Mouse (Mus musculus) right cerebral cortex, postnatal 25 days (tissue): ENCODE data around the gene Rtn2.

Experiments
- DNase-seq: peaks from one replicate; pipeline ENCODE4 v3.0.0; 2022

Rtn2 gene

DNA sequence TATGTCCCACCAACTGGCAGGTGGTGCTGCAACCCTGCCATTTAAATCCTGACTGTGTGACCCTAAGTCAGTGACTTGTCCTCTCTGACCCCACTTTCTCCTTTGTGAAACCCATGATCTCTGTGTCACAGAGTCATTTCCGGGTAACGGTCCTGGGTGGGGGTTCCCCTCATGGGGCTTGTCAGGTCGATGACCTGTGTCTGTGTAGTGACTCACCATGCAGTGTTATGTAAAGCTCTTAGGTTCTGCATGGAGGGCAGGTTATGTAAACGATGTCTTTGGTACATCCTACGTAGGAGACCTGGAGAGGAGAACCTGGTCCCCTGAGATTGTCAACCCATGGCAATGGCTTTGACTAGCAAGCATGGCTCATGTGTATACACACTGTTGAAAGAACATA, 39.0 kb downstream of the Rtn2 start:
- DNase-seq: no peak

DNA sequence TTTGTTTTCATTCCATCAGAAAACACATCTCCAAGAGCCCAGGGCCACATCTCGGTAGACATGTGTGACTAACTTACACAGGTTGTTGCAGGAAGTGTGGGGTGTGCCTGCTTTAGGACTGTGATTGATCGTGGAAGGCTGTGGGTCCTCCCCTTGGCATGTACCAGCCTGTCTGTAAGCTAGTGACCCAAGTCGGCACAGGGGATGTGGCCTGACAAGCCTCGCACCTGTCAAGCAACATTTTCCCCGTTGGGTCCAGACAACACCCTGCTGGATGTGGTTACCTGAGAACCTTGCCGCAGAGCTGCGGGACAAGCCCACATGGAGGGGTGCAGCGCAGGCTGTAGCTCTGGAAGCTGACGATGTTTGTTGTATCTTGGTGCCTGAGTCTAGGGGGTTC, 40.1 kb downstream of the Rtn2 start:
- DNase-seq: no peak

DNA sequence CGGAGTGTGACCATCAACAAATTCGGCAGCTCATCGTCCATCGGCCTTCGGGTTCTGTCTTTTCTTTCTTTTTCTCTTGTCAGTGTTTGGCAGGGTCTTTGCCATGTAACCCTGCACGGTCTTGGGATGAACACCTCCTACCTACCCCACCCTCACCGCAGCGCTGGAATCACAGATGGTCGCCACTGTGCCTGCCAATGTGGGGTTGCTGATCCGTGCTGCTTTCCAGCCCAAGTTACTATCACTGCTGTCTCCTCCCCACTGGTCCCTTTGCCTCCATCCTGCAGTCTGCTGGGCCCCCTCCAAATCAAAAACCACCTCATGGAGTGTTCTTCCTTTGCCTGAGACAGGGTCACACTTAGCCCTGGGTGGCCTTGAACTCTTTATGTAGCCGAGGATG, 41.8 kb downstream of the Rtn2 start:
- no peak for DNase-seq

DNA sequence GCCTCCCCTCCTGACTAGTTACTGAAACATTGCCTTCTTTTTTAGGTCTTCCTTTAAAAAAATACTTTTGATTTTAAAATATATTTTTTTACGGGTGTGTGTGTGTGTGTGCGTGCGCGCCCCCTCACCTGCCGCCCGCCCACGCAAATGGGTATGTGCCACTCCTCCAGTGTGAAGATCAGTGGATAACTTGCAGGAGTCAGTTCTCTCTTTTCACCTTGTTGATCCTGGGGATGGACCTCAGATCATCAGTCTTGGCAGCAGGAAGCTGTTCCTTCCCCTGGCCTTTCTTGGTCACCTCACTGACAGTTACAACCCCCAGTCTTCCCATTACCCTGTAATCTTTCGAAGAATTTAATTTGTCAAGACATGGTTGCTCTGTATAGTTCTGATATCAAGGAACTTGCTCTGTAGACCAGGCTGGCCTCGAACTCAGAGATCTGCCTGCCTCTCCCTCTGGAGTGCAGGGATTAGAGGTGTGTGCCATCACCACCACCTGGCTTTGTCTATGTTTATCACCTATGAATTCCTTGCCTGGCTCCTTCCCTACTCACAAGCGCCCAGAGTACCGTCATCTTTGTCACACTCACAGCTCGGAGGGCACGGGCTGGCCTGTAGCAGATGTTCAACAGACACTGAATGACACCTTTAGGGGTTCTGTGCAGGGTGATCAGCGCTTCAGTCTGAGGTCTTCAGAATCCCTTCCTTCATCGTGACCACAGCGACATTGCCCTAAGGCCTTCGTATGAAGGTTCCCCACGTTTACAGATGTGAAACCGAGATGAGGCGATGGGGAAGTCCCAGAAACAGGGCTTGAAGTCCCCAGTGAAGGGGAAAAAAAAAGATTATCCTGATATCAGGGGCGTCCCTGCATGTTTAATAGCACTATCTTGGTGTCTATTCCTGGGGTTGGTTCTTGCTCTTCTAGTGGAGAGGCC, 43.1 kb downstream of the Rtn2 start:
- DNase-seq: no peak

DNA sequence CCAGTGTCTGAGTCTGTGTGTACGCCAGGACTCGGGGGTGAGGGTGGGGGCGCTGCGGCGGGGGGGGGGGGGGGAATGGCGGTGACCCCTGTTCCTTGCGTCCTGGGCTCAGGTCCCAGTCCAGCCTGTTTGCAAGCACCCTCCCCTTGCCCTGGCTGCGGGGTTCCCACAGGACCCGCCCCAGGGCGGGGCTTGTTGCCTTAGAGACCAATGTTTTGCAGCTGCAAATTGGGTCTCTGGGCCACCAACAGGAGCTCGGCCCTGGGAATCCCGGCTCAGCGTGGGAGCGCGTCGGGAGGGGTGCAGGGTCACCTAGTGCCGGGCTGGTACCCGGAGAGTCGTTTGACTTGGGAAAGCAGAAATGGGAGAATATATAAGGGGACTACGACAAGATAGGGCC, 43.9 kb downstream of the Rtn2 start:
- peak; percentile 70 for DNase-seq

DNA sequence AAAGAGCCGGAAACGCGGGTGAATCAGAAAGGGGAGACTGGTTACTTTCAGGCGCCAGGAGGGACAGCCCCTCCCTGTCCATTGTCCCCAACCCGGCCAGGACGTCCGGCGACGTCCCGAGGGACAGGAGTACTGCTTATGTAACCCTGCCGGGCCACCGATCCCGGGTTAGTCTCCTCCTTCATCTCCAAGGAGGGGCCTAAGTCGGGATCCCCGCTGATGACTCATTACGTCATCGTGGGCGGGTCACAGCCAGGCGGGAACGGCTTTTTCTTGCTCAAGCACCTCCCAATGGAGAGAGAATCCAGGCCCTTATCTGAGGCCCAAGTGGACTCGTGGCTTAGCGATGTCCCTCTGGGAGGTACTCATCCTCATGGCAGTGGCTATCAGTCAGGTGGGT, 44.7 kb downstream of the Rtn2 start:
- DNase-seq: peak; percentile 85

DNA sequence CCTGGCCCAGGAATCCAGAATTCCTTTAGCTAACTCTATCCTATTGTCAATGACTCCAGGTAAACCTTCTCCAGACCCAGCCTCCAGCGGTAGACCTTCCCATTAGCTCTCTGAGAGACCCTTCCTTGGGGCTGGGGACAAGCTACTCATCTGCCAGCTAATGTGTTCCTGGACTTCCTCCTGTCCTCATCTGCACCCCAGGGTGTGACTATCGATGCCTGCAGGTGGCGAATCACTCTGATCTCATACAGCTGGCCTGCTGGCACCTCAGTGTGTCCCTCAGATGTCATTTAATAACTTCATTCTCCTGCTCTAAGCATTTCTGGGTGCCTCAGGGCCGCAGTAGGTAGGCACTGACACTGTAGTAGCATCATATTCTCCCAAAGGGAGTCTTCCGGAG, 45.4 kb downstream of the Rtn2 start:
- no peak for DNase-seq

DNA sequence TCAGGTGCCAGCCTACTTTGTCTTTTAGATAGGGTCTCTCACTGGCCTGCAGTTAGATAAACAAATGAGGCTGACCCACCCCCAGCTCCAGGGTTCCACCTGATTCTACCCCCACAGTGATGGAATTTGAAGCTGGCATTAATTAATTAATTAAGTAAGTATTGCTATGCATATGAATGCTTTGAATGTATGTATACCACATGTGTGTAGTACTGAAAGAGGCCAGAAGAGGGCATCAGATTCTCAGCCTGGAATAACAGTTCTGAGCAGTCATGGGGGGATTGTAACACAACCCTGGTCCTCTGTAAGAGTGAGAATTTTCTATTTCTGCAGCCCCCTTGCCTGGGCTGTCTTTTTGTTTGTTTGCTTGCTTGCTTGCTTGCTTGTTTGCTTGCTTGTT, 46.0 kb downstream of the Rtn2 start:
- DNase-seq: no peak

DNA sequence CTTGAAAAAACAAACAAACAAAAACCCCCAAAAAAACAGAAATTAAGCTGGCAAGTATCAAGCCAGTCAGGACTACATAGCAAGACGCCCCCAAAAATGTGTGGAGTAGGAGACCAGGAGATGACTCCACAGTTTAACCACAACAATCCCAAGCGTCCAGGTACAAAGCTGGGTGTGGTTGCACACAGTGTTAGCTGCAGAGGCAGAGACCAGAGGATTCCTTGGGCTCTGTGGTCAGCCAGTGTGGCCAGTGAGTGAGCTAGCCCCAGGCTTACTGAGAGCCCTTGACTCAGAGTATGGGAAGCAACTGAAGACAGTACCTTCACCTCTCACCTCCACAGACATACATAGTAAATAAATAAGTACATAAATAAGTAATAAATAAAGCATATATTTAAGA, 49.5 kb downstream of the Rtn2 start:
- no peak for DNase-seq

DNA sequence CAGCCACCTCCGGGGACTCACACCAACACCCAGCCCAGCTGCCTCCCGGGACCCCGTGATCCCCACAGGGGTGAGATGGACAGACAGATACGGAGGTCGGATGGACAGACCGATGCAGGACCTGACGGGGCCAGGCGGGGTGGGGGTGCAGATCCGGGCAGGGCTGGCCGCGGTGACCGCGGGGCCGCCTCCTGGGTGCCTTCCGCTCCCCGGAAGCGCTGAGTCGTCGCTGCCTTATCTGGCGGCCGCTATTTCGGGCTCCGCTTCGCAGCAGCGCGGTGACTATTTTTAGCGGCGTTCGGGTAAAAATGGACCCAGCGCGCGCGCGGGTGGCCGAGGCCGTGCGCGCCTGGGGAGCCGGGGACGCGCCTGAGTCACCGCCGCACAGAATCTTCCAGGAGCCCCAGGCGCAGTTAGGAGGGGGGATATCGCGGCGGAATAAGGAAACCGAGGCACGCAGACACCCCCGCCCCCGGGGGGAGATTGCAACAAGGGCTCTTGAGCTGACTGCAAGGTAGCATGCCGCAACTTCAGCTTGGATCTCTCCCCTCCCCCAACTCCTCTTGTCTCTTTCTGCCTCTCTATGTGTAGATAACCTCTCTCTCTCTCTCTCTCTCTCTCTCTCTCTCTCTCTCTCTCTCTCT, 50.4 kb downstream of the Rtn2 start:
- DNase-seq: peak; percentile 89

DNA sequence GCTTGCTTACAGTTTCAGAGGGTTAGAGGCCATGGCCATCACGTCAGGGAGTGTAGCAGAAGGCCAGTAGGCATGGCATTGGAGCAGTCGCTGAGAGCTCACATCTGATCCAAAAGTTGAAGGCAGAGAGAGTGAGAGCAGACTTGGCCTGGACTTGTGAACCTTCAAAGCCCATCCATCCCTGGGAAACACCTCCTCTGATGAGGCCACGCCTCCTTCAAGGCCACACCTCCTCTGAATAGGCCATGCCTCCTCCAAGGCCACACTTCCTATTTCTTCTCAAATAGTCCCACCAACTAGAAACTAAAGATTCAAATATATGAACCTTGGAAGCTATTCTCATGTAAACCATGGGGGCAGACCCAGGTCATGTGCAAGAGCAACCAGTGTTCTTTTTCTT, 53.2 kb downstream of the Rtn2 start:
- no peak for DNase-seq

DNA sequence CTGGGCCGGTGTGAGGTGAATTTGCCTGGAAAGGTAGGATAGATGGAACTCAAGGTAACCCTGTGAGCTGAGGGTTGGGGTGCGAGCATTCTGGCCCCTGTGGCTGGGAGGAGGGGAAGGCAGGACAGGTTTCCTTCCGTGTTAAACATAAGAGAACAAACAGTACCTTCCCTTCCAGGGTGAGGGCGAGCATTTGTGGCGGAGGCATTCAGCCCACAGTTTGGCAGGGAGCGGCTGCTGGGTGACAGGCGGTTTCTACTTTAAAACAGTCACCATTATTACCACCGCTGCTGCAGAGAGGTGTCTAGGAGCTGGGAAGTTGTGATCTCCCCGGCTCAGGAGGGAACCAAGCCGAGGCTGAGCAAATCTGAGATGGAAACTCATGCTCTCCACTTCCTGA, 54.7 kb downstream of the Rtn2 start:
- no peak for DNase-seq

DNA sequence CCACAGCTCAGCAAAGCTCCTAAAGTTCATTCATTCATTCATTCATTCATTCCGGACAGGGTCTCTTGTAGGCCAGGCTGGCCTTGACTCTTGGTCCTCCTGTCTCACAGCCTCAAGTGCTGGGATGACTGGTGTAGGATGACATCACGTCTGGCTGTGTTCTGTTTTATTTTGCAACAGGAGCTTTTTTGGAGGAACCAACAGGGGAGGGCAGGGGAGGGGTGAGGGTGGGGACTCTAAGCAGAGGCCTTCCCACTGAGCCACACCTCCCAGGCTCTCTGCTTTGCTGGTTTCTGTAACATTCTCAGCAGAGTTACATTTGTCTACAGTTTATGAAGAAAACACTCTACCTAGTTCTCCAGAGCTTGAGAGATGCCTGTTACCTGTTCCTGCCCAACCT, 55.6 kb downstream of the Rtn2 start:
- DNase-seq: no peak

DNA sequence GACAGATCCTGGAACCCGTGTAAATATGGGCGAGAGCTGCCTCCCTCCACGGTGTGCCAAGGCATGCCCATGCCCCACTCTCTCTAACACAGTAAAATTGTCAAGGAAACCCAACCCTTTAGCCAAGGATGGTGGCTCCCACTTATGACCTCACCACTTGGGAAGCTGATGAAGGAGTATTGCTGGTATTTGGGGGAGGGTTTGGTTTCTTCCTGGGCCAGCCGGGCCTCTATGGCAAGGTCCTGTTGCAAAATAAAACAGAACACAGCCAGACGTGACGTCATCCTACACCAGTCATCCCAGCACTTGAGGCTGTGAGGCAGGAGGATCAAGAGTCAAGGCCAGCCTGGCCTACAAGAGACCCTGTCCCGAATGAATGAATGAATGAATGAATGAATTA, 56.2 kb downstream of the Rtn2 start:
- no peak for DNase-seq

DNA sequence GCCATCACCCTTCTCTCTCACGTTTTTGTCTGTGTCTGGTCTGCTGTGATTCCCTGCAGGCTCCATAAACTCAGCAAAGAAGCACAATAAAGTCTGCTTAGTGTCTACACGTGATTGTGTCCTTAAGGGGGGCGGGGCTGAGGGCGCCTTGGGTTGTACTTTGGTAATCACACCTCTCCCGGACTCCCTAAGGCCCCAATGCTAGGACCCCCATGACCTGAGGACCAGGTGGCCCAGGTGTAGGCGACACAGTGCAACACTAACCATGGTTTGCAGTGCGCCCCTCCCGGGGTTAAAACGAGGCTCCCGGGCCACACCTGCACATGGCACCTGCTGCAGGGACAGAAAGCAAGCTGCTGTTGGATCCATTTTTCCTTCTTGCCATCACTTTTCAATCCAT, 58.8 kb downstream of the Rtn2 start:
- DNase-seq: no peak

DNA sequence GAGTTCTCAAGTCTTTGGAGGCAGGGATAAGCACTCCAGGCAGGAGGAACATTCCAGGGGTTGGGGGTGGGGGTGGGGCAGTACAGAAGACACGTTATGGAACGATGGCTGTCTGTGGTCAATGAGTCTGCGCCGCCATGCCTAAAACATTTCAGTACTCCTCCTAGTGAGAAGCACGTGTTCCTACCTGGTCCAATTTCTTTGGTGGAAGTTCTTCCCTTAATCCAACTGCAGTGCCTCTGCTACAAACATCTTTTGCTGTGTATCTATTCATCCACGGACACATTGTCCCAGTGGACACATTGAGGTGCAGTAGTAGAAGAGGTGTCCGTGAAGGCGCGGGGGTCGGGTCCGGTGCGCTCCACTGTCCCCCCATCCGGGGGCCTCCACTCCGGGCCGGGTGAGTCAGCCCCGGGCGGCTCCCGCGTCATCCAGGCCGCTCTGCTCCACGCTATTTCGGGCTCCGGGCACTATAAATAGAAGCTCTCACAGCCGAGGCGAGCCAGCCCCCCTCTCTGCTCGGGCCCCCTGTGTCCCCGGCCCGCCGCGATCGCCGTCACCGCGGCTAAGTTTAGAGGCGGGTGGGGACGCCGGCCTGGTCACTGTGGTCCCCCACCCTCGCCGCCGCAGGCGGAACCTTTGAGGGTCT, 59.5 kb downstream of the Rtn2 start:
- peak; percentile 74 for DNase-seq

DNA sequence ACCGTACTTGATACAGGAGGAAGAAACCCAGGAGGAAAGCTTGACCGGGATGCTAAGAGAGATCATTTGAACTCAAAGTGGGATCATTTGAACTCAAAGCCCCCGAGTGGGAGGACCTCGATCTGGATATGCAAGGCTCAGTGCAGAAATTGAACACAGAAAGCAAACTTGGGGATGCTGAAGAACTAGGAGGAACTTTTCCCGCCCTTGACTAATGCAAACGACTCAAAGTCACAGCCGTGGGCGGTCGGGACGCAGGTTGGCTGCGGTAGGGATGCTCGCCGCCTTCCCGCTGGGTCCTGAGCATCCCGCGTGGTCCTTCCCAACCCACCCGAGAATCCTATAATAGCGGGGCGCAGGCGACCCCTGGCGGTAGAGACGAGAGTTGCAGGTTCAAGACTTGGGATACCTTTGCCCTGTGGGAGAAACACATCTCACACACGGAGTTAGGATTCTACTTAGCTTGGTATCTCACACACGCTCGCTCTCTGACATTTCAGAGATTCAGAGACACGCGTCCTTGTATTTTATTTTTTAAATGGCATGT, 60.1 kb downstream of the Rtn2 start:
- DNase-seq: peak; percentile 87

DNA sequence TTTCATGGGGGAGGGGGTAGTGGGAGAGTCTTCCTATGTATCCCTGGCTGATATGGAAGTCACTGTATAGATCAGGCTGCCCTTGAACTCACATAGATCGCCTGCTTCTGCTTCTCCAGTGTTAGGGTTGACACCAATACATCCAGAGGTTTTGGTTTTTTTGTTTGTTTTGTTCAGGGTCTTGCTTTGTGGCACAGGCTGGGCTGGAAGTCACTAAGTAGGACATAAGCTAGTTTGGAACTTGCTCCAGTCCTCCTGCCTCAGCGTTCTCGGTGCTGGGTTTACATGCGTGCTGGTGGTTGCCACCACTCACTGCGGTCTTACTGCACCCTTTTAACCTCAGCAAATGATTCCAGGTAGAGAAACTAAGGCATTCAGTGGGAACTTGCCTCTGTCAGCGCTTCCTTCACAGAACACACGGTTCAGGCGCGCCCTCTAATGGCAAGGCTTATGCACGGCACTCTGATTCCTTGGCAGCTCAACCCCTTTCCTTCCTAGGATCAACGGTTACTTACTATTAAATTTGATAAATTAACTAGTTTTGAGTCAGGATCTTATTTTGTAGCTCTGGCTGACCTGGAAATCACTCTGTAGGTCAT, 60.9 kb downstream of the Rtn2 start:
- peak; percentile 73 for DNase-seq

DNA sequence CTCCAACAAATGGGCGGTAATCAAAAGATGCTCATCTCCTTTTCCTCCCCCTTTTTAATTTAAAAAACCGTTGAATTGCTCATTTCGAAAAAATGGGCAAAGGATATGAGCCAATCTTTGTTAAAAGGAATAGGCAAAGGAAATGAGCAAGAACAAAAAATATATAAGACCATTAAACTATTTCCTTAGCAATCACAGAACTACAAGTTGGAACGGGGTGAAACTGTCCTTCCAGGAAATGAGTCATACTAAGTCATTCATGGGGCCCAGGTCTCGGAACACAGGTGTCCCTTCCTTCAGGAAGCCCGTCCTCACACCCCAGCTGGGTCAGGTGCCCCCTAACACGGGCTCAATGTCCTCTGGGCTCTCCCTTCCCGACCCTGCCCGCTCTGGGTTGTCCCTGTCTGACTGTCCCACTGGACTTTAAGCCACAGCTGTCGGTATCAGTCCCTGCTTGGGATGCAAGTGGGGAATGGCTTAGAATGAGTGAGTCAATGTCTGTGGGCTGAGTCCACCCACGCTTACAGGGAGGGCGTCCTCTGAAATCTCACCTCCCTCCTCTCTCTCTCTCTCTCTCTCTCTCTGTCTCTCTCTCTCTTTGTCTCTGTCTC, 61.9 kb downstream of the Rtn2 start, which contains the start of gene Ercc1:
Gene Ercc1, plus strand, starts transcription at position 542 of the 611 bp plus-strand sequence.
- no peak for DNase-seq

DNA sequence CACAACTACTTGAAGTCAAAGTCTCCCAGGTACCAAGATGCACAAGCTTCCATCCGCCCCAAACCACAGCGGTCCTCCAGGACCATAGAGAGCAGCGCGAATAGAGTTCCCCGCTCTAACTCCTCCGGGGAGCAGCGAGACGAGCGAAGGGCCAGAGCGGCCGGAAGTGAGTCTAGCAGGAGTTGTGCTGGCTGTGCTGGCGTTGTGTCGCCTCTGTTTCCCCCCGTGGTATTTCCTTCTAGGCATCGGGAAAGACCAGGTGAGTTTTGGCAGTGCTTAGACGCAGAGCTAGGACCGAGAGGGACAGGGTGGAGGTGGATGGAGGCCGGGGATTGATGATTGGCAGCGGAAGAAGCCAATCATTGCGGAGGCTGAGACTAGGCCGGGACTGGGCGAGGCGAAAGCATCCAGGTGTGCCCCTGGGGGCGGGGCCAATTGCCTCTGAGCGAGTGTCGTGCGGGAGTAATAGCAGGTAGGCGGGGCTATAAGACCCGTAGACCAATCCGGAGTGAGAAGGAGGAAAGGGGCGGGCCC, 62.6 kb downstream of the Rtn2 start:
- DNase-seq: peak; percentile 93
